Mouse (Mus musculus) bone marrow, adult 2 months (tissue): Measurements from ENCODE around the gene Hspbap1. TPM values are rescaled to one million over a fixed set of nuclear protein-coding genes. Genes with fewer than 3 reads are reported as not detected.

Experiments
- H3K27ac ChIP-seq: fragments of 200-500 bp; 2 replicates; pipeline ENCODE4 v1.5.1; 2012; ENCODE audit warnings: low read depth, mild to moderate bottlenecking, control low read depth, inconsistent platforms, low read length; ENCODE audit not compliant: control insufficient read depth, poor library complexity, insufficient read depth
- H3K4me1 ChIP-seq: fragments of 200-500 bp; 2 replicates; pipeline ENCODE4 v1.6.1; 2011; ENCODE audit warnings: low read length; ENCODE audit not compliant: control insufficient read depth, insufficient read depth
- H3K4me3 ChIP-seq: fragments of 200-500 bp; replicated peaks from 2 replicates; pipeline ENCODE3; 2011; ENCODE audit warnings: mild to moderate bottlenecking, low read depth, low read length, control low read depth; ENCODE audit not compliant: control insufficient read depth
- CTCF ChIP-seq: fragments of 200-500 bp; IDR thresholded peaks from 2 replicates; pipeline ENCODE4 v1.5.1; 2011; ENCODE audit warnings: low read length, control low read depth; ENCODE audit not compliant: control insufficient read depth, insufficient read depth
- POLR2A ChIP-seq: fragments of 200-500 bp; IDR thresholded peaks from 2 replicates; pipeline ENCODE4 v1.6.1; 2011; ENCODE audit warnings: low read depth, mild to moderate bottlenecking, control low read depth, low read length, borderline replicate concordance; ENCODE audit not compliant: control insufficient read depth
- WGBS: fragments of 180-500 bp; shearing (Covaris S2); methylation state at CpG from one replicate; pipeline ENCODE4 v1.1.7; 2018; 5-methylcytosine and 5-hydroxymethylcytosine counted together
- polyA plus RNA-seq: library from polyadenylated mRNA; stranded (reverse); fragments of >200 nt; gene quantifications from 2 replicates; pipeline ENCODE4 v1.2.4, GENCODE M21; 2011; ENCODE audit warnings: low replicate concordance; ENCODE audit not compliant: missing spikeins, insufficient read depth, insufficient read length

Hspbap1 gene
- polyA plus RNA-seq, 1 experiment = 20.2 TPM

DNA sequence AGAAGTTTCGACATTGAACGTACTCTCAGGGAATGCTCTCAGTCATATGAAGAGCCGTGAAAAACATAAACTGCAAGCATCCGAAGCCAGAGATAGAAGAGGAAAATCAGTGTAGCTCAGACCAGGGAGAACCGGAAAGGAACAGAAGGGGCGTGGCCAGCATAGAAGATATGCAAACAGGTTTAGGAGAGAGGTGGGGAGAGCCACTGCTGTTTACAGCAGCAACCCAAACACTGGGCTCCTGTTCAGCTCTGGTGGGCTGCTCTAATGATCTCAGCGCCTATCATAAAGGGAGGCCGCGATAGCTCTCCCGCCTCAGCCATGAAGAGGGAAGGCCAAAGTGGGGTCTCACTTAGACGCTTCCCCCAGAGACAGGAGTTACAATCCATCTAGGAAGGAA, 97.6 kb downstream of the Hspbap1 start:
- H3K4me3 ChIP-seq = no peak overlapping the region
- TF ChIP-seq POLR2A = no peak
- TF ChIP-seq CTCF = no peak
- H3K27ac ChIP-seq = no peak overlapping the region
- 82% methylated on average over 11 of the region's 11 CpGs for WGBS
- no peaks in the 10 kb centered on the region for H3K4me1 ChIP-seq

- Histone ChIP-seq H3K4me3 (peak overlapping the region; percentile 1), H3K4me1 (no peaks in the 10 kb centered on the region), H3K27ac (no peak overlapping the region)
- no peak for TF ChIP-seq POLR2A
- no peak for TF ChIP-seq CTCF
- WGBS = 2% methylated on average over 3 of the region's 3 CpGs
These were observed 99.0 kb downstream of the Hspbap1 start for GRCm38 (mm10) chr16:35869126-35869525.

GRCm38 (mm10) chr16:35869656-35870055, 99.5 kb downstream of the Hspbap1 start:
- TF ChIP-seq CTCF (no peak), POLR2A (no peak)
- WGBS = 19% methylated on average over 6 of the region's 6 CpGs
- no peaks in the 10 kb centered on the region for H3K4me1 ChIP-seq
- no peak overlapping the region for H3K27ac ChIP-seq
- peak overlapping the region; percentile 13 for H3K4me3 ChIP-seq

DNA sequence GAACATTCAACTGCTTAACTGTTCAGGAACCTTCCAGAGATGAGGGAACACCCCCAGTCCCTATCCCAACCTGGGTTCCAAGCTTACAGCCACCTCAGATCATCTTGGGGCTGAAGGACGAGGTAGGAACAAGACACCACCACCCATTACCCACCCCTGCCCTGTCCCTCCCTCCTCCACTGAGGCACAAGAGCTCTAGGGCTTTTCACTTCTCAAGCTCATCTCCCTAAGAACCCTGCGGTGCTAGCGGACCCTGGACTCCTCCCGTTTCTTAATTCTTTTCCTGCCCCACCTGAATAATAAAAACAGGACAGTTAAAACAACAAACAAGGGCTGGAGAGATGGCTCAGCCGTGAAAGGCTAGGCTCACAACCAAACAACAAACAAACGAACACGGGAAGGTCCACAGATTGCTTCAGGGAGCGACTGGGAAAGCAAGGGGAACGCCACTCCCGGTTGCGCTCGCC, 100.4 kb downstream of the Hspbap1 start:
- under 1% methylated on average over 12 of the region's 12 CpGs for WGBS
- H3K4me1 ChIP-seq = no peaks in the 10 kb centered on the region
- TF ChIP-seq POLR2A (no peak), CTCF (no peak)
- H3K27ac ChIP-seq = peak overlapping the region; percentile 78
- H3K4me3 ChIP-seq = peak overlapping the region; percentile 95

DNA sequence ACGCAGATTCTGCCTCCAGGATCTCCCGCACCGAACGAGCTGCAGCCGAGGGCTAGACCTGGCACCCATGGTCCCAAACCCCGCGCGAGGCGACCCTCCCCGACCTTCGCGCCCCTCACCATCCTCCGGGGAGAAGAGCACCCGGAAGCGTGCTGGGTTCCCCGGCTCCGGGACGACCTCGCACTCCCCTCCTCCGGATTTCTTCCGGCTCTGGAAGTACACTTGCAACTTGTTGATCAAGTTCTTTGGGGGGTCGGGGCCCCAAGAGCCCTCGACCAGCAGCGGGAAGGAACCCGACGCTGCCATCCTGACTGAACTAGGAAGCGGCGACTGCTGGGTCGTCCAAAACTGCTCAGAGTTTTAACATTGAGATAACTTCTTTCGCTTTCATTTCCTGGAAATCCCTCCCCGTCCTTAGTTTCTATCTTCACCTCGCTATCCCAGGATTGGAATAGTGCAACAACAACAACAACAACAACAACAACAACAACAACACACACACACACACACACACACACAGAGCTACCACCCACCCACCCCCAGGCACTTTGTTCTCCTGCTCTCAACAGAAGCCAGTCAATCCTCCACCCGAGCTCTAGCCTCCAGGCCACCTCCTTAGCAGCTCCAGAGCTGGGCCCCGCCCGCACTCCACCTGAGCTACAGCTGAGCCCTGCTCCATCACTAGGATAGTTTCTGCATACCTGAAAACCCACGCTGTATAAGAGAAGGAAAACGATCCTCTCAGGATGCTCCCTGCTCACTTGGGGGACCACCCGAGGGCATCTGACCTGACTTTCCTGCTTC, 101.1 kb downstream of the Hspbap1 start, which contains the start of gene Parp14:
Gene Parp14, minus strand, starts transcription at position 497 of the 804 bp plus-strand sequence.
- TF ChIP-seq CTCF = no peak
- TF ChIP-seq POLR2A = peak; percentile 65
- peak within 1 kb of the TSS; percentile 95 for H3K4me3 ChIP-seq
- under 1% methylated on average over 38 of the region's 38 CpGs for WGBS
- H3K27ac ChIP-seq = peak within 1 kb of the TSS; percentile 78
- no peaks in the 10 kb centered on the region for H3K4me1 ChIP-seq

GRCm38 (mm10) chr16:35871898-35872297, 101.7 kb downstream of the Hspbap1 start:
- Histone ChIP-seq H3K4me1 (no peaks in the 10 kb centered on the region), H3K4me3 (peak overlapping the region; percentile 95), H3K27ac (peak overlapping the region; percentile 78; the same call in 1 of the 2 replicates)
- 7% methylated on average over 12 of the region's 12 CpGs for WGBS
- no peak for TF ChIP-seq POLR2A
- TF ChIP-seq CTCF = no peak

- 12% methylated on average over 14 of the region's 14 CpGs for WGBS
- peak overlapping the region; percentile 95 for H3K4me3 ChIP-seq
- TF ChIP-seq CTCF = no peak
- no peak for TF ChIP-seq POLR2A
- H3K27ac ChIP-seq = no peak overlapping the region
- H3K4me1 ChIP-seq = no peaks in the 10 kb centered on the region
These were observed 102.3 kb downstream of the Hspbap1 start for GRCm38 (mm10) chr16:35872410-35873006.

DNA sequence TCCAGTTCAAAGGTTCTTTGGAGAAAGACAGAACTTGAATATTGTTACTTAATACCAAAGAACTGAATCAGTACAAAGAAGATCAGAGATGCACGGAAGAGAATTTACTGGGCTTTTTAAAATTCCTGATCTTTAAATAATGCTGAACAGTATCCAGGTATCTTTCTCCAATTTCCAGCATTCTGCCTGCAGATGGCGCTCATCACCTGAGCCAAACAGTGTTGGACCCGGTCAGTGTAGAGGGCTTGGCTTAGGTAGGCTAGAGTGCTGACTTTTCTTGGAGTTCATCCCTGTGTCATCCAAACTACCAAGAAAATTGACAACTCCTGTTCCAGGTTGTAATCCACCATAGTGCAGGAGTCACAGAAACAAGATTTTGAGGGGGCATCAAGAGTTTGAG, 104.2 kb downstream of the Hspbap1 start:
- 9% methylated on average over 3 of the region's 3 CpGs for WGBS

More for the DNA sequence above, 104.2 kb downstream of the Hspbap1 start:
- TF ChIP-seq CTCF (peak; percentile 88), POLR2A (no peak)
- Histone ChIP-seq H3K27ac (no peak overlapping the region), H3K4me1 (no peaks in the 10 kb centered on the region), H3K4me3 (no peak overlapping the region)

Other genes starting within 250 kb of the Hspbap1 start
- not detected in 2 replicates for gene Sema5b, start 229.2 kb upstream of the Hspbap1 start, polyA plus RNA-seq
- 6.5 and 14.0 TPM in 2 replicates for gene Dirc2, start 1.0 kb upstream of the Hspbap1 start, polyA plus RNA-seq
- gene Parp14, start 101.2 kb downstream of the Hspbap1 start, polyA plus RNA-seq = 8.5 and 17.2 TPM in 2 replicates
- gene Parp9, start 168.1 kb downstream of the Hspbap1 start, polyA plus RNA-seq = 18.7 and 19.6 TPM in 2 replicates
- 5.5 and 9.2 TPM in 2 replicates for gene Dtx3l, start 168.8 kb downstream of the Hspbap1 start, polyA plus RNA-seq
- 26.7 and 48.3 TPM in 2 replicates for gene Kpna1, start 208.4 kb downstream of the Hspbap1 start, polyA plus RNA-seq